Mouse (Mus musculus): ENCODE results near the gene Asic3. TPM values are rescaled to one million over a fixed set of nuclear protein-coding genes. Genes with fewer than 3 reads are reported as not detected.
"Not testable (repeated sequence)": the region's sequence is repeated elsewhere in the genome, so short reads cannot be mapped to it uniquely, and the experiment has no call there.

Asic3 gene
- total RNA-seq, 2 experiments from 2014 or later: 0.19 TPM; not detected in 1

GRCm38 (mm10) chr5:24385887-24386550, 27.2 kb upstream of the Asic3 start:
- intact Hi-C loops (cut with DNase I): no loop called here
- no peak for DNase-seq (ENCODE audit: extremely low spot score in 1 of 2, low spot score in 2 of 2)

- DNase-seq (ENCODE audit: extremely low spot score in 1 of 2, low spot score in 2 of 2): peak; percentile 59 to 71
- intact Hi-C loops (cut with DNase I): no loop called here
Measured at GRCm38 (mm10) chr5:24387264-24388241, 25.6 kb upstream of the Asic3 start.

- intact Hi-C loops (cut with DNase I): no loop called here
- DNase-seq (ENCODE audit: extremely low spot score in 1 of 2, low spot score in 2 of 2): no peak
Measured at GRCm38 (mm10) chr5:24388246-24388915, 24.8 kb upstream of the Asic3 start.

- intact Hi-C loops (cut with DNase I): no loop called here
- peak in 1 of 2 experiments; percentile 61 for DNase-seq (ENCODE audit: extremely low spot score in 1 of 2, low spot score in 2 of 2)
Measured at GRCm38 (mm10) chr5:24389011-24389657, 24.1 kb upstream of the Asic3 start.

GRCm38 (mm10) chr5:24389658-24390020, 23.6 kb upstream of the Asic3 start:
- intact Hi-C loops (cut with DNase I): no loop called here
- DNase-seq (ENCODE audit: extremely low spot score in 1 of 2, low spot score in 2 of 2): no peak

- DNase-seq (ENCODE audit: extremely low spot score in 1 of 2, low spot score in 2 of 2): no peak
- intact Hi-C loops (cut with DNase I): no loop called here
Measured at GRCm38 (mm10) chr5:24391864-24392263, 21.3 kb upstream of the Asic3 start, which contains the start of gene Atg9b. Gene Atg9b, minus strand, starts transcription at chr5:24392143.

- DNase-seq (ENCODE audit: extremely low spot score in 1 of 2, low spot score in 2 of 2): no peak
- intact Hi-C loops (cut with DNase I): no loop called here
Measured at GRCm38 (mm10) chr5:24392724-24393123, 20.5 kb upstream of the Asic3 start.

GRCm38 (mm10) chr5:24393392-24393997, 19.7 kb upstream of the Asic3 start, which contains the start of gene Abcb8:
Gene Abcb8, plus strand, starts transcription at chr5:24393663.
- DNase-seq (ENCODE audit: extremely low spot score in 1 of 2, low spot score in 2 of 2): peak; percentile 79 to 87
- intact Hi-C loops (cut with DNase I): no loop called here

GRCm38 (mm10) chr5:24394165-24394894, 18.9 kb upstream of the Asic3 start:
- DNase-seq (ENCODE audit: extremely low spot score in 1 of 2, low spot score in 2 of 2): peak; percentile 93 to 98
- intact Hi-C loops (cut with DNase I): no loop called here

- DNase-seq (ENCODE audit: extremely low spot score in 1 of 2, low spot score in 2 of 2); intact Hi-C loops (cut with DNase I): not testable (repeated sequence)
Measured at GRCm38 (mm10) chr5:24396254-24396653, 16.9 kb upstream of the Asic3 start.

GRCm38 (mm10) chr5:24399686-24400085, 13.5 kb upstream of the Asic3 start:
- intact Hi-C loops (cut with DNase I): no loop called here
- no peak for DNase-seq (ENCODE audit: extremely low spot score in 1 of 2, low spot score in 2 of 2)

- no peak for DNase-seq (ENCODE audit: extremely low spot score in 1 of 2, low spot score in 2 of 2)
- intact Hi-C loops (cut with DNase I): no loop called here
Measured at GRCm38 (mm10) chr5:24400362-24400761, 12.8 kb upstream of the Asic3 start.

GRCm38 (mm10) chr5:24400911-24401605, 12.1 kb upstream of the Asic3 start:
- no peak for DNase-seq (ENCODE audit: extremely low spot score in 1 of 2, low spot score in 2 of 2)
- intact Hi-C loops (cut with DNase I): no loop called here

GRCm38 (mm10) chr5:24401969-24402368, 11.2 kb upstream of the Asic3 start:
- DNase-seq (ENCODE audit: extremely low spot score in 1 of 2, low spot score in 2 of 2): no peak
- intact Hi-C loops (cut with DNase I): no loop called here

- DNase-seq (ENCODE audit: extremely low spot score in 1 of 2, low spot score in 2 of 2): no peak
- intact Hi-C loops (cut with DNase I): no loop called here
Measured at GRCm38 (mm10) chr5:24404594-24405360, 8.4 kb upstream of the Asic3 start.

- DNase-seq (ENCODE audit: extremely low spot score in 1 of 2, low spot score in 2 of 2): no peak
- intact Hi-C loops (cut with DNase I): no loop called here
Measured at GRCm38 (mm10) chr5:24405389-24405876, 7.8 kb upstream of the Asic3 start.

All from left cerebral cortex, postnatal 10 days (tissue).